9 mouse cellular contexts compared by ENCODE assay signal in genomic region chr9:44336093-44336406, GRCm38 (mm10). TPM values are rescaled to one million over a fixed set of nuclear protein-coding genes. Genes with fewer than 3 reads are reported as not detected.
DNase-seq lines count a peak whose midpoint lies in the region; ATAC-seq and TF ChIP-seq lines count a peak whose summit lies in the region.
"Had no signal": no experiment of that assay in that cellular context is flagged by ENCODE, and none has a peak within 500 bp of the region (broad histone marks: within the 10 kb centered on the region; RNA-seq: fewer than 3 reads in every experiment).

No protein-coding gene starts in this region.

- peaks cover 68% of the 10 kb centered on the region for H3K36me3 ChIP-seq in heart, embryonic 10.5 days
- peaks cover 66% of the 10 kb centered on the region for H3K36me3 ChIP-seq in E14TG2a.4 (ENCODE audit: insufficient read depth, low read length)
- H3K36me3 ChIP-seq in forebrain, embryonic 13.5 days (ENCODE audit: poor library complexity, severe bottlenecking), result peaks cover 68% of the 10 kb centered on the region
- peaks cover 88% of the 10 kb centered on the region for H3K36me3 ChIP-seq in liver, embryonic 13.5 days

- H3K4me1 ChIP-seq in heart, embryonic 10.5 days, result peaks cover 15% of the 10 kb centered on the region
- peaks cover 54% of the 10 kb centered on the region for H3K4me1 ChIP-seq in E14TG2a.4 (replicated peaks; ENCODE audit: low read depth, low read length)
- peaks cover 23% of the 10 kb centered on the region for H3K4me1 ChIP-seq in forebrain, embryonic 13.5 days
- peaks cover 49% of the 10 kb centered on the region for H3K4me1 ChIP-seq in liver, embryonic 13.5 days (replicated peaks)

- 4% methylated on average over 5 of the region's 5 CpGs for WGBS in heart, embryonic 10.5 days
- WGBS in forebrain, embryonic 13.5 days, result 0% methylated on average over 5 of the region's 5 CpGs
- WGBS in liver, embryonic 13.5 days (ENCODE audit: insufficient replicate concordance), result under 1% methylated on average over 5 of the region's 5 CpGs

- no peak for TF ChIP-seq CTCF in E14TG2a.4 (conservative IDR thresholded peaks at IDR 0.05; ENCODE audit: low read length)

- H3K4me3 ChIP-seq in heart, embryonic 10.5 days, result peak overlapping the region; percentile 92
- peak overlapping the region; percentile 98 for H3K4me3 ChIP-seq in E14TG2a.4 (replicated peaks; ENCODE audit: low read length)
- peak overlapping the region; percentile 92 for H3K4me3 ChIP-seq in forebrain, embryonic 13.5 days
- peak overlapping the region; percentile 80 for H3K4me3 ChIP-seq in liver, embryonic 13.5 days (replicated peaks)

- H3K27ac ChIP-seq in heart, embryonic 10.5 days, result peak overlapping the region; percentile 97
- peak overlapping the region; percentile 98; the same call in 1 of the 2 replicates for H3K27ac ChIP-seq in forebrain, embryonic 13.5 days
- peak overlapping the region; percentile 99 for H3K27ac ChIP-seq in liver, embryonic 13.5 days

- H3K9me3 ChIP-seq in heart, embryonic 10.5 days, result no peaks in the 10 kb centered on the region
- no peaks in the 10 kb centered on the region for H3K9me3 ChIP-seq in E14TG2a.4 (ENCODE audit: low read length)
- H3K9me3 ChIP-seq in forebrain, embryonic 13.5 days (replicated peaks), result no peaks in the 10 kb centered on the region; the same call in 1 of the 2 replicates
- no peaks in the 10 kb centered on the region for H3K9me3 ChIP-seq in liver, embryonic 13.5 days (replicated peaks)

- no peak for ATAC-seq in forebrain, embryonic 13.5 days
- ATAC-seq in liver, embryonic 13.5 days (ENCODE audit: low read depth), result no peak

- peak; percentile 71 for DNase-seq in heart, embryonic 10.5 days (ENCODE audit: low spot score)
- DNase-seq in heart, adult 18-20 months, result no peak
- DNase-seq in liver, embryonic 13.5 days, result no peak
- DNase-seq in natural killer cell, adult 2 months (ENCODE audit: low spot score in 2 of 2), result no peak
- DNase-seq in thymus, adult 18-20 months, result no peak
- no peak for DNase-seq in retina, embryonic 14.5 days (ENCODE audit: low spot score)
- DNase-seq: retina, postnatal 1 day had no signal

- H3K27me3 ChIP-seq in heart, embryonic 10.5 days (ENCODE audit: insufficient read depth, poor library complexity, severe bottlenecking), result no peaks in the 10 kb centered on the region
- H3K27me3 ChIP-seq in E14TG2a.4 (ENCODE audit: insufficient read depth, low read length), result no peaks in the 10 kb centered on the region
- H3K27me3 ChIP-seq in forebrain, embryonic 13.5 days, result no peaks in the 10 kb centered on the region
- H3K27me3 ChIP-seq in liver, embryonic 13.5 days, result no peaks in the 10 kb centered on the region

- H3K4me2 ChIP-seq in forebrain, embryonic 13.5 days, result peak overlapping the region; percentile 81
- peak overlapping the region; percentile 78 for H3K4me2 ChIP-seq in liver, embryonic 13.5 days

- H3K9ac ChIP-seq in forebrain, embryonic 13.5 days, result peak overlapping the region; percentile 98
- peak overlapping the region; percentile 97 for H3K9ac ChIP-seq in liver, embryonic 13.5 days

RNA-seq across cellular contexts. Expression of gene H2afx, which starts 1.6 kb away (rescaled TPM):
- polyA plus RNA-seq in heart, embryonic 10.5 days (2016; fragmentation: Nextera tagmentation; extraction: Ambion mirVana), result 258 and 270 TPM in 2 replicates
- total RNA-seq in heart, adult 18-20 months (2021), result 10 to 100 TPM; 10.7 TPM
- polyA plus RNA-seq in forebrain, embryonic 13.5 days (2015; fragmentation: Nextera tagmentation; extraction: Ambion mirVana), result 393 TPM in 2 replicates
- 208 and 210 TPM in 2 replicates for polyA plus RNA-seq in liver, embryonic 13.5 days (2015; fragmentation: Nextera tagmentation; extraction: Ambion mirVana)

RNA-seq across cellular contexts. Expression of gene Hmbs, which starts 8.0 kb away (rescaled TPM):
- 276 and 285 TPM in 2 replicates for polyA plus RNA-seq in heart, embryonic 10.5 days (2016; fragmentation: Nextera tagmentation; extraction: Ambion mirVana)
- total RNA-seq in heart, adult 18-20 months (2021), result 10 to 100 TPM; 50.0 to 50.8 TPM
- 91.6 and 92.2 TPM in 2 replicates for polyA plus RNA-seq in forebrain, embryonic 13.5 days (2015; fragmentation: Nextera tagmentation; extraction: Ambion mirVana)
- polyA plus RNA-seq in liver, embryonic 13.5 days (2015; fragmentation: Nextera tagmentation; extraction: Ambion mirVana), result 1,411 and 1,456 TPM in 2 replicates

RNA-seq across cellular contexts. Expression of gene Dpagt1, which starts 10.2 kb away (rescaled TPM):
- polyA plus RNA-seq in heart, embryonic 10.5 days (2016; fragmentation: Nextera tagmentation; extraction: Ambion mirVana), result 35.2 and 36.6 TPM in 2 replicates
- 10 to 100 TPM; 17.8 to 18.2 TPM for total RNA-seq in heart, adult 18-20 months (2021)
- polyA plus RNA-seq in forebrain, embryonic 13.5 days (2015; fragmentation: Nextera tagmentation; extraction: Ambion mirVana), result 36.8 and 40.1 TPM in 2 replicates
- 20.7 and 23.0 TPM in 2 replicates for polyA plus RNA-seq in liver, embryonic 13.5 days (2015; fragmentation: Nextera tagmentation; extraction: Ambion mirVana)

RNA-seq across cellular contexts. Expression of gene C2cd2l, which starts 16.0 kb away (rescaled TPM):
- 6.9 and 9.5 TPM in 2 replicates for polyA plus RNA-seq in heart, embryonic 10.5 days (2016; fragmentation: Nextera tagmentation; extraction: Ambion mirVana)
- 10 to 100 TPM; 13.7 to 19.6 TPM for total RNA-seq in heart, adult 18-20 months (2021)
- polyA plus RNA-seq in forebrain, embryonic 13.5 days (2015; fragmentation: Nextera tagmentation; extraction: Ambion mirVana), result 14.0 and 19.6 TPM in 2 replicates
- 6.4 and 8.2 TPM in 2 replicates for polyA plus RNA-seq in liver, embryonic 13.5 days (2015; fragmentation: Nextera tagmentation; extraction: Ambion mirVana)

RNA-seq across cellular contexts. Expression of gene Vps11, which starts 25.4 kb away (rescaled TPM):
- 22.8 and 26.3 TPM in 2 replicates for polyA plus RNA-seq in heart, embryonic 10.5 days (2016; fragmentation: Nextera tagmentation; extraction: Ambion mirVana)
- 10 to 100 TPM; 14.4 to 18.3 TPM for total RNA-seq in heart, adult 18-20 months (2021)
- polyA plus RNA-seq in forebrain, embryonic 13.5 days (2015; fragmentation: Nextera tagmentation; extraction: Ambion mirVana), result 34.9 and 37.9 TPM in 2 replicates
- polyA plus RNA-seq in liver, embryonic 13.5 days (2015; fragmentation: Nextera tagmentation; extraction: Ambion mirVana), result 14.8 and 15.3 TPM in 2 replicates
